Mouse (Mus musculus) bone marrow macrophage, adult 2 months (primary cell): ENCODE results near the gene Dnajc6.

Experiments used
- CTCF ChIP-seq: IDR thresholded peaks from 2 replicates; pipeline ENCODE4 v1.5.1; 2012; ENCODE audit warnings: low read depth, mild to moderate bottlenecking, low read length, moderate library complexity
- POLR2A ChIP-seq: IDR thresholded peaks from 2 replicates; pipeline ENCODE4 v1.6.1; 2012; ENCODE audit warnings: mild to moderate bottlenecking, low read depth, low read length, borderline replicate concordance

DNA sequence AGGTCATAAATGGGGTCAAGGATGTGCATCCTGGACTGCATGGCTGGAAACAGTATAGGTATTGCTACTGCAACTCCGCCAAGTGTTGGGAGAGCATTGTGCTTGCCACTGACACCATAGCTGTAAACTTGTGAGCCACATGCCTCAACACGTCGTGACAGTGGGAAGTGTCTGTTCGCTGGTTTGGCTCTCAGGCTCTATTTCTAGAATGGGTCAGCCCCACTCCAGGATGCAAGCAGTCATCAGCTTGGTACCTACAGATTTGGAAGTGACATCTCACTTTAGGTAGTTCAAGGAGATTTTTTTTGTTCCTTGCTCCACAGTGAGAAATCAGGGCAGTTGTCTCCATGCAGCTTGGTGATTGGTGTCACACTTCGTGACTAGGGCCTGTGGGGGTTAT is 124.8 kb downstream of the Dnajc6 start:
- TF ChIP-seq CTCF, result no peak
- TF ChIP-seq POLR2A, result no peak
